Mouse (Mus musculus): ENCODE results near the gene Grsf1. TPM values are rescaled to one million over a fixed set of nuclear protein-coding genes. Genes with fewer than 3 reads are reported as not detected.

Gene Grsf1
- polyA plus RNA-seq, 1 experiment from 2014 or later, result 62.5 TPM

- WGBS, result 43% methylated on average over 6 of the region's 6 CpGs
- Histone ChIP-seq H3K4me2 (no peak overlapping the region), H3K27me3 (peaks cover 7% of the 10 kb centered on the region; the same call in 1 of the 2 replicates), H3K27ac (no peak overlapping the region), H3K9me3 (no peaks in the 10 kb centered on the region), H3K36me3 (no peaks in the 10 kb centered on the region), H3K4me3 (no peak overlapping the region), H3K4me1 (no peaks in the 10 kb centered on the region), H3K9ac (no peak overlapping the region)
- no peak for ATAC-seq (ENCODE audit: borderline replicate concordance, extremely low read depth, low FRiP score, low TSS enrichment)
Measured at GRCm38 (mm10) chr5:88685745-88686299, 9.9 kb upstream of the Grsf1 start.

GRCm38 (mm10) chr5:88685306-88685705 is 9.3 kb upstream of the Grsf1 start:
- Histone ChIP-seq H3K36me3 (no peaks in the 10 kb centered on the region), H3K4me2 (no peak overlapping the region), H3K27me3 (peaks cover 7% of the 10 kb centered on the region; the same call in 1 of the 2 replicates), H3K4me3 (no peak overlapping the region), H3K4me1 (no peaks in the 10 kb centered on the region), H3K9me3 (no peaks in the 10 kb centered on the region), H3K9ac (no peak overlapping the region), H3K27ac (no peak overlapping the region)
- ATAC-seq (ENCODE audit: borderline replicate concordance, extremely low read depth, low FRiP score, low TSS enrichment), result no peak
- WGBS, result 15% methylated on average over 6 of the region's 6 CpGs

GRCm38 (mm10) chr5:88684226-88684625 is 8.3 kb upstream of the Grsf1 start:
- H3K9ac ChIP-seq, result no peak overlapping the region
- peaks cover 7% of the 10 kb centered on the region; the same call in 1 of the 2 replicates for H3K27me3 ChIP-seq
- no peaks in the 10 kb centered on the region for H3K9me3 ChIP-seq
- no peak overlapping the region for H3K4me2 ChIP-seq
- no peaks in the 10 kb centered on the region for H3K36me3 ChIP-seq
- WGBS, result 22% methylated on average over 3 of the region's 3 CpGs
- no peak for ATAC-seq (ENCODE audit: borderline replicate concordance, extremely low read depth, low FRiP score, low TSS enrichment)
- H3K4me3 ChIP-seq, result no peak overlapping the region
- no peak overlapping the region for H3K27ac ChIP-seq
- H3K4me1 ChIP-seq, result no peaks in the 10 kb centered on the region

GRCm38 (mm10) chr5:88683706-88684105 is 7.7 kb upstream of the Grsf1 start:
- 77% methylated on average over 9 of the region's 9 CpGs for WGBS
- no peaks in the 10 kb centered on the region for H3K36me3 ChIP-seq
- no peak overlapping the region for H3K27ac ChIP-seq
- no peak overlapping the region for H3K4me2 ChIP-seq
- H3K9me3 ChIP-seq, result no peaks in the 10 kb centered on the region
- H3K9ac ChIP-seq, result no peak overlapping the region
- no peak overlapping the region for H3K4me3 ChIP-seq
- H3K27me3 ChIP-seq, result peaks cover 7% of the 10 kb centered on the region; the same call in 1 of the 2 replicates
- no peaks in the 10 kb centered on the region for H3K4me1 ChIP-seq
- no peak for ATAC-seq (ENCODE audit: borderline replicate concordance, extremely low read depth, low FRiP score, low TSS enrichment)

GRCm38 (mm10) chr5:88680567-88680966 is 4.6 kb upstream of the Grsf1 start:
- H3K27me3 ChIP-seq, result peaks cover 3% of the 10 kb centered on the region; the same call in 1 of the 2 replicates
- no peak overlapping the region for H3K4me3 ChIP-seq
- no peak overlapping the region for H3K4me2 ChIP-seq
- H3K9ac ChIP-seq, result no peak overlapping the region
- no peaks in the 10 kb centered on the region for H3K36me3 ChIP-seq
- H3K27ac ChIP-seq, result no peak overlapping the region
- 89% methylated on average over 6 of the region's 6 CpGs for WGBS
- H3K4me1 ChIP-seq, result no peaks in the 10 kb centered on the region
- ATAC-seq (ENCODE audit: borderline replicate concordance, extremely low read depth, low FRiP score, low TSS enrichment), result no peak
- no peaks in the 10 kb centered on the region for H3K9me3 ChIP-seq

- no peaks in the 10 kb centered on the region for H3K9me3 ChIP-seq
- no peaks in the 10 kb centered on the region for H3K36me3 ChIP-seq
- no peaks in the 10 kb centered on the region for H3K27me3 ChIP-seq
- 42% methylated on average over 6 of the region's 6 CpGs for WGBS
- no peak overlapping the region for H3K4me3 ChIP-seq
- no peak overlapping the region for H3K9ac ChIP-seq
- no peak for ATAC-seq (ENCODE audit: borderline replicate concordance, extremely low read depth, low FRiP score, low TSS enrichment)
- no peak overlapping the region for H3K4me2 ChIP-seq
- no peak overlapping the region for H3K27ac ChIP-seq
- H3K4me1 ChIP-seq, result peaks cover 4% of the 10 kb centered on the region; the same call in 1 of the 2 replicates
Measured at GRCm38 (mm10) chr5:88679341-88679740, 3.4 kb upstream of the Grsf1 start.

- Histone ChIP-seq H3K4me3 (no peak overlapping the region), H3K4me2 (no peak overlapping the region), H3K9ac (no peak overlapping the region), H3K9me3 (no peaks in the 10 kb centered on the region), H3K4me1 (peaks cover 8% of the 10 kb centered on the region; the same call in 1 of the 2 replicates), H3K27ac (no peak overlapping the region), H3K27me3 (no peaks in the 10 kb centered on the region), H3K36me3 (no peaks in the 10 kb centered on the region)
- ATAC-seq (ENCODE audit: borderline replicate concordance, extremely low read depth, low FRiP score, low TSS enrichment), result no peak
- 40% methylated on average over 7 of the region's 7 CpGs for WGBS
Measured at GRCm38 (mm10) chr5:88678929-88679328, 3.0 kb upstream of the Grsf1 start.

- H3K4me2 ChIP-seq, result peak overlapping the region; percentile 75
- under 1% methylated on average over 47 of the region's 47 CpGs for WGBS
- peak; percentile 37 for ATAC-seq (ENCODE audit: borderline replicate concordance, extremely low read depth, low FRiP score, low TSS enrichment)
- no peaks in the 10 kb centered on the region for H3K27me3 ChIP-seq
- H3K4me1 ChIP-seq, result peaks cover 11% of the 10 kb centered on the region; the same call in 1 of the 2 replicates
- peaks cover 23% of the 10 kb centered on the region for H3K36me3 ChIP-seq
- H3K9ac ChIP-seq, result peak overlapping the region; percentile 97
- no peaks in the 10 kb centered on the region for H3K9me3 ChIP-seq
- peak overlapping the region; percentile 99 for H3K4me3 ChIP-seq
- peak overlapping the region; percentile 99 for H3K27ac ChIP-seq
Measured at GRCm38 (mm10) chr5:88674703-88675442, 1.1 kb downstream of the Grsf1 start.

- Histone ChIP-seq H3K9me3 (no peaks in the 10 kb centered on the region), H3K4me2 (no peak overlapping the region), H3K36me3 (peaks cover 74% of the 10 kb centered on the region), H3K27me3 (no peaks in the 10 kb centered on the region), H3K4me3 (no peak overlapping the region), H3K9ac (no peak overlapping the region), H3K4me1 (no peaks in the 10 kb centered on the region), H3K27ac (no peak overlapping the region)
- ATAC-seq (ENCODE audit: borderline replicate concordance, extremely low read depth, low FRiP score, low TSS enrichment), result no peak
- 84% methylated on average over 5 of the region's 5 CpGs for WGBS
Measured at GRCm38 (mm10) chr5:88663875-88664274, 12.1 kb downstream of the Grsf1 start.

GRCm38 (mm10) chr5:88663151-88663550 is 12.8 kb downstream of the Grsf1 start:
- no peaks in the 10 kb centered on the region for H3K9me3 ChIP-seq
- H3K27me3 ChIP-seq, result no peaks in the 10 kb centered on the region
- H3K36me3 ChIP-seq, result peaks cover 72% of the 10 kb centered on the region
- no peak overlapping the region for H3K27ac ChIP-seq
- H3K9ac ChIP-seq, result no peak overlapping the region
- no peaks in the 10 kb centered on the region for H3K4me1 ChIP-seq
- ATAC-seq (ENCODE audit: borderline replicate concordance, extremely low read depth, low FRiP score, low TSS enrichment), result no peak
- H3K4me2 ChIP-seq, result no peak overlapping the region
- H3K4me3 ChIP-seq, result no peak overlapping the region
- 93% methylated on average over 3 of the region's 3 CpGs for WGBS

GRCm38 (mm10) chr5:88657868-88658267 is 18.1 kb downstream of the Grsf1 start:
- Histone ChIP-seq H3K4me2 (no peak overlapping the region), H3K36me3 (peaks cover 63% of the 10 kb centered on the region), H3K9ac (no peak overlapping the region), H3K4me1 (no peaks in the 10 kb centered on the region), H3K9me3 (no peaks in the 10 kb centered on the region), H3K27ac (no peak overlapping the region), H3K27me3 (no peaks in the 10 kb centered on the region), H3K4me3 (no peak overlapping the region)
- ATAC-seq (ENCODE audit: borderline replicate concordance, extremely low read depth, low FRiP score, low TSS enrichment), result no peak
- WGBS, result 93% methylated on average over 1 of the region's 1 CpGs

GRCm38 (mm10) chr5:88652589-88652988 is 23.4 kb downstream of the Grsf1 start:
- WGBS, result 76% methylated on average over 5 of the region's 5 CpGs
- ATAC-seq (ENCODE audit: borderline replicate concordance, extremely low read depth, low FRiP score, low TSS enrichment), result no peak
- H3K4me2 ChIP-seq, result no peak overlapping the region

More at GRCm38 (mm10) chr5:88652589-88652988, 23.4 kb downstream of the Grsf1 start:
- H3K27me3 ChIP-seq, result no peaks in the 10 kb centered on the region
- H3K36me3 ChIP-seq, result peaks cover 29% of the 10 kb centered on the region; the same call in 1 of the 2 replicates
- no peaks in the 10 kb centered on the region for H3K4me1 ChIP-seq
- no peak overlapping the region for H3K9ac ChIP-seq
- no peak overlapping the region for H3K4me3 ChIP-seq
- no peak overlapping the region for H3K27ac ChIP-seq
- H3K9me3 ChIP-seq, result no peaks in the 10 kb centered on the region

Measured in lung, embryonic 15.5 days (tissue).